Mouse (Mus musculus) embryonic fibroblast, embryonic 13.5 days (primary cell): Measurements from ENCODE around the gene H2al1d.

Experiments
- CTCF ChIP-seq: IDR thresholded peaks from 2 replicates; pipeline ENCODE4 v1.5.1; 2011; ENCODE audit warnings: mild to moderate bottlenecking, control low read depth, low read length, moderate library complexity, borderline replicate concordance; ENCODE audit not compliant: insufficient read depth
- POLR2A ChIP-seq: IDR thresholded peaks from 2 replicates; pipeline ENCODE4 v1.6.1; 2011; ENCODE audit warnings: low read depth, mild to moderate bottlenecking, control low read depth, low read length, moderate library complexity

DNA sequence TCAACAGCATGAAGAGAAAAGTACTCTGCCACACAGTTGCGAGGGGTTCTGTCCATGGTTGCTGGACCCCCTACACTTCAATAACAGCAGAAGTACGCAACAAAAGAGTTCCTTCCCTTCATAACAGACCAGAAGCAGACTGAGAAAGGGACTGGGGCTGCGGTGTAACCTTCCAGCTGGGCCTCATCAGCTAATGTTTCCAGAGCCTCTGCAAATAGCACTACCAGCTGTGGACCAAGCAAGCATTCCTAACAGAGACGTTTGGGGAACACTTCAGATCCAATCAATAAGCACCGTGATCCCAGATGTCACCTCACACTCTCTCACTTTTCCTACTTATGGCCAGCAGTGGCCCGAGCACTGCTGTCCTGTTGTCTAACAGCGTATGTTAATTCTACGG is 43.7 kb upstream of the H2al1d start:
- TF ChIP-seq CTCF (no peak), POLR2A (no peak)
